Mouse (Mus musculus) bone marrow macrophage, adult 2 months (primary cell): ENCODE results near the gene Fam131b.

ENCODE experiments used
- CTCF ChIP-seq: IDR thresholded peaks from 2 replicates; pipeline ENCODE4 v1.5.1; 2012; ENCODE audit warnings: low read depth, mild to moderate bottlenecking, low read length, moderate library complexity
- POLR2A ChIP-seq: IDR thresholded peaks from 2 replicates; pipeline ENCODE4 v1.6.1; 2012; ENCODE audit warnings: mild to moderate bottlenecking, low read depth, low read length, borderline replicate concordance

DNA sequence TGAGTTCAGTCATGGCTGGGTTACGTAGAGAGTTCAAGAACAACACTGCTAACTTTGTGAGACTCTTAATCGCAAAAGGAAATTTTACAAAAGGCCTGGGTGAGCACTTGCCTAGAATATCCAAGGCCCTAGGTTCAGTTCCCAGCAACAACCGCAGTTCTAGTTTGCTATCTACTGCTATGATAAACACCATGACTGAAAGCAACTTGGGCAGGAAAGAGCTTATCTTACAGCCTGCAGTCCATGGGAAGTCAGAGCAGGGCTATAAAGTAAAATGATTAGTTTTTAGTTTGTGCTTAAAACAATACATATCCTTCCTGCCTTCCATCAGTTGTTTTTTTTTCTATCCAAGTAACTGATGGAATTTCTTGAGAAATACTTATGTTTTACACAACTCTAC lies 2.1 kb upstream of the Fam131b start:
- TF ChIP-seq CTCF (no peak), POLR2A (no peak)
